Mouse (Mus musculus) inflammation-experienced regulatory T-cells, adult 6 months (primary cell): Measurements from ENCODE around the gene Slc19a2. TPM values are rescaled to one million over a fixed set of nuclear protein-coding genes. Genes with fewer than 3 reads are reported as not detected.

Experiments used
- ATAC-seq: one replicate; pipeline ENCODE4 v1.8.0; 2017
- polyA plus RNA-seq, 3 experiments: library from polyadenylated mRNA; unstranded; fragments of 100-300 nt; shearing (Covaris generic); gene quantifications; one replicate each; pipeline ENCODE4 v1.2.1; 2017

Slc19a2 gene
- polyA plus RNA-seq, 3 experiments from 2014 or later = 1.3 to 2.1 (median 1.6) TPM

DNA sequence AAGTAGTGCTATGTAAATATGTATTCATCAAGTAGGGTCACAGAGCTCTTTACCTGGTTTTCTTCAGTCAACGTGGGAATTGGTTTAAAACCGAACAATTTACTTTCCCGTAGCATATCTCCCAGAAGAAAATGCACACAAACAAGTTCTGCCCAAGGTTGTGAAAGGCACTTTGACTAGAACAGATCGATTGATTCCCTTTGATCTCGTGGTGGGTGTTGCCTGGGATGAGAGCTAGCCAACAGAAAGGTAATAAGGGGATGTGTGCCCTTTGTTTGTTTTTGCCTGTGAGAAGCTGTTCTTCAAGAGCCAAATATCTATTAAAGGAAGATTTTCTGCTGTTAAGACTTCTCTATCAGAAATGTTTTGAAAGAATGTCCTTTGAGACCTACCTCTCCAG, 3.7 kb downstream of the Slc19a2 start:
- ATAC-seq = no peak

DNA sequence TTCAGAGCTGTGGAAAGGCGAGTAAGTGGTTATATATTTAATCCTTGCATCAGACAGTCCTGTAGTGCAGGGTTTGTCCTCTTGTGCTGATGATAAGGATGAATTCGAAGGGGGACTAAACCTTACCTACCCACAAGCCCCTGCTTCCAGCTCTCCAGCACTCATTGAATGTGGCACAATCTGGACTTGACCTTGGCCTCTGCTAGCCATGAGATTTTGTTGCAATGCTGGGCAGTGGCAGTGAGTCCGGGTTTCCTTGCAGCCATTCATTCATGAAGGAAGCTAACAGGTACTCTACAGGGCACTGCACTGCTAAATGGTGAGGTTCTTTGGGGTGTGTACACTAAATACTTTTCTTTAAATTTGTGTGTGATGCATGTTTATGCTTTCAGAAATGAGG, 6.0 kb downstream of the Slc19a2 start:
- no peak for ATAC-seq

DNA sequence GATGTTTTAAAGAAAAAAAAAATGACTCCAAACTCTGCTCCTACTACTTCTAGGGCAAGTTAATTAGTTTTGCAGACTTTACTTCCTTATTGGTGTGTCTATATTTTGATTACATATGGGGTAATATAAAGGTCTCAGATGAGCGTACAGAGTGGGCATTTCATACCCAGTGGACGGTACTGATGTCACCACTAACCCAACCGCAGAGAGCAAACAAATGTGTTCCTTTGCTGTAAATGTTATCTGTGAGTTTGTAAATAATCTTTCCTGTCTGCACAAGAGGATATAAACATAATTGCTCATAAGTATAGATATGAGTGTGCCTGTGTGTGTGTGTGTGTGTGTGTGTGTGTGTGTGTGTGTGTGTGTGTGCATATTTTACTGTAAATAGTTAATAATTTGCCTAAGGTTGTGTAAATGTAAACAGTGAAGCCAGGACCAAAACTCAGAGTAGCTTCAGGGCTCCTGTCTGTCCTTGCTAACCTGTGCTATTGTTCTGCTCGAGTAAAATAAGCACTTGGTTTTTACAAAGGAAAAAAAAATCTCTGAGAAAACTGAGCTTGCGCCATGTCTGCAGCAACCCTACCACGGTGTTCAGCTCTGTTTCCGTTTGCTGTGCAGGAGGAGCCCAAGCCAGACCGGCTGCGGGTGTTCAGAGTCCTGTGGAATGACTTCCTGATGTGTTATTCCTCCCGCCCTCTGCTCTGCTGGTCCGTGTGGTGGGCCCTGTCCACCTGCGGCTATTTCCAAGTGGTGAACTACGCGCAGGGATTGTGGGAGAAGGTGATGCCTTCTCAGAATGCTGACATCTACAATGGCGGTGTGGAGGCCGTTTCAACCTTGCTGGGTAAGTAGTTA, 11.6 kb downstream of the Slc19a2 start:
- ATAC-seq = no peak

DNA sequence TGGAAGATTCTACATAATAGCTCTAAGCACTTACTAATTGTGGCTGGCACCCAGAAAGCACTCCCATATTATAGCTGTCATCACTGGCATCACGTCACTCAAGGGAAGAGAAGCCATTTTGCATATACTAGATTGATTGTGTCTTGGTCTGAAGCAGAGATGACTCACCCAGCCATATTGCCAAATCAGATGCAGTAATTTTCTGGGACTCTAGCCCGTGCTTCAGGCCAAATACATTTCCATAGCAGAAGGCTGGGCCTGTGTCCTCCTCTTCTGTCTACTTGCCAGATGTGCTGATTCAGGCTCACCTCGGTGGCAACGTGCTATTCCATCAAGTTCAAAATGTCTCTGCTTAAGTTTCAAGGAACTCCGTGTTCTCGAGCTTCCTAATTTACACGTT, 12.7 kb downstream of the Slc19a2 start:
- no peak for ATAC-seq

DNA sequence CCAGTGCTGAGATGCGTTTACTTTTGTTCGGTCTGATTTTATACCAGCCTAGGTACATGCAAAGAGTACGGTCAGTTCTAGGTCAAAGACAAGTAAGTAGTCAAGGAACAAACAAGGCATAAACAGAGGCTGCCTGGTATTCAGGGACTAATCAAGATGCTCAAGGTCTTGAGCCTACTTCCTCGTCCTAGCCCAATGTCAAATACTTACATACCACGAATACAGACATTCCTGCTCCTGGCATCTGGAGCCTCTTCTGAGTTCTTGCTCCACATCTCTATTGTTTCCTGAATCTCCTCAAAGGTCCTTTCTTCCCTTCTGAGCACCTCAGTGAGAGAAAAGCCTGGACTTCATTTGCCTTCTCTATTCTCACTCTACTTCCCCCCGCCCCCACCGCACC, 22.1 kb downstream of the Slc19a2 start:
- ATAC-seq = no peak

DNA sequence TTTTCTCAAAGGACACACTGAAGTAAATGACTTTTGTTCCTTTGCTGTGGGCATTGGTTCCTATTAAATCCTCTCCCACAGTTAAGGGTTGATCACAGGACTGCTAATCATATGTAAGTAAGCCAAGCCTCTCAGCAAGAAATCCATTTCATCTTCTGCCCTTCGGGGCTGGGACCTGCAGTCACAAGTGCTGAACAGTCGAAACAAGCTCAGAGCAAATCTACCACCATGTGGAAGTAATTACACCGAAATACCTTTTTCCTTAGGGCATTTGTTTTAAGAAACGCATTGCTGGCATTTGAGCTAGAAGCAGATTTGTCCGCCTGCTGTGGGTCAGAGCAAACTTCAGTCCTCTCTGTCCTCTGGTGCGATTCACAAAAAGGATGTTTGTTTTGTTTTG, 24.8 kb downstream of the Slc19a2 start:
- ATAC-seq = no peak

DNA sequence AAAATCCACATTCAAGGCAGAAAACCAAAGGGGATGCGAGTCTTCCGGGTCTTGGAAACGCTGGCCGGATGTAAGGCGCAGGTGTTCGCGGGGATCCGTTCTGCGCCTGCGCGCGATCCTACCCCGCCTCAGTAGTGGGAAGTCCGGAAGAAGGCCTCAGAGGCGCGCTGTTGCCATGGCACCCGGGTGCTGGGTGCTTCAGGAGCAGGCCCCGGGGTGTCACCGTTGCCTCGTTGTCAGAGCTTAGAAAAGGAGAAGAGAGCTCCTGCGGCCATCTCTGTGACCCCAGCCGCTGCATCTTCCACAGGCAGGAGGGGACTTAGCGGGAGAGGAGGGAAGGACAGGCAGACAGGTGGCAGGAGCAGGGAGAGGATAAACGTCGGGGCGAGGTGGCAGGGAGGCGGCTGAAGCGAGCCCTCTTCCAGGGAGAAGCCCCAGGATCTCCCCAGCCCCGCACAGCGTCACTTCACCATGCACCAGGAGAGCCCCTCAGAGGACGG, 26.7 kb downstream of the Slc19a2 start, which contains the start of gene Ccdc181:
Gene Ccdc181, plus strand, starts transcription at position 131 of the 500 bp plus-strand sequence.
- peak; percentile 100 for ATAC-seq

DNA sequence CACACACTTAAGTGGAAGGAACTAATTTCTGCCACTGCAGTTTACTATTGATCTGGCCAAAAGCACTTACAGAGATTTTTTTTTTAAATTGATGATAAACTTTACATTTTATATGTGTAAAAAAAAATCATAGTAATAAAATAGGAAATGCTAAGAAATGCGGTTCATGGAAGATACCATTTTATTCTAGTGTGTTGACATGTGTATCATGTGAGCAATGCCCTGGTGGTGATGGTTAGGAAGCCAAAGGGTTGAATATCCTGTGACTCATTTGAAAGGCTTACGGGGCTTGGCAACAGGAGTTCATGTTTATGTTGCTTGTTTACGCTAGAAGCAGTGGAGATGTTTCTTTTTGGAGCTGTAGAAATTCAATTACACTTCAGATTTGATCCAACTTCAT, 27.7 kb downstream of the Slc19a2 start:
- ATAC-seq = no peak

DNA sequence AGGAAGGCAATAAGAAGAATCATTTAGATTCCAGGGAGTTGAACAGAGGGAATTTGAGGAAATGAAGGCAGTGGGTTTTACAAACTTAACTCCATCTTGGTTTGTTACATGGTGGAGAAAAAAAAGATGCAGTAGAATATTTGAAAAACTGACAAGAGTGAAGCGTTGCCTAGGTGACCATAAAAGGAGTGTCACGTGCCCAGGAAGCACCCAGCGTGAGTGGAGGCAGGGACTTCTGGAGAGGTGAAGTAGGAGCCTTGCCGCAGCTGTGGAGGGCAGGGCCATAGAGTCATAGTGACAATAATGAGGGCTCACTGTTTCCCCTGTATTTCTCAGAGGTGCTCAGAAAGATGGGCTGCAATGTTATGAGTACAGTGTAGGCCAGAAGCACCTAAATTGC, 30.5 kb downstream of the Slc19a2 start:
- ATAC-seq = no peak

DNA sequence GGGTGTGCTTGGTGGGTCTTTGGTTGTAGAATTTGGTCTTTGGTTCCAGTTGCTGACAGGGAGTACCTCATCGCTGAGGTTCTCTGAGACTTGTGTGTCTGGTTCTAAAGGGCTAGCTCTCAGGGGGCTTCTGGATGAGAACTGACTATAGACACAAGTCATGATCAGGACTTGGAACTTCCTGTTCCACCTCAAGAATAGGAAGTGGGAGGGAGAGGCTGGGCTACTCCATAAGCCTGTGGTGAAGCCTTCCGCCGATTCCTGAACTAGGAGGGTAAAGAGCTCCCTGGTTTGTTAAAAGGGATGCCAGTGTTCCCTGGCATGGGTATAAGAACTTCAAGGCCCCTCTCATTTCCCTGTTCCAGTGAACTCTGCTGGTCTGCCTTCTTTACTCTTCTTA, 35.2 kb downstream of the Slc19a2 start:
- no peak for ATAC-seq

DNA sequence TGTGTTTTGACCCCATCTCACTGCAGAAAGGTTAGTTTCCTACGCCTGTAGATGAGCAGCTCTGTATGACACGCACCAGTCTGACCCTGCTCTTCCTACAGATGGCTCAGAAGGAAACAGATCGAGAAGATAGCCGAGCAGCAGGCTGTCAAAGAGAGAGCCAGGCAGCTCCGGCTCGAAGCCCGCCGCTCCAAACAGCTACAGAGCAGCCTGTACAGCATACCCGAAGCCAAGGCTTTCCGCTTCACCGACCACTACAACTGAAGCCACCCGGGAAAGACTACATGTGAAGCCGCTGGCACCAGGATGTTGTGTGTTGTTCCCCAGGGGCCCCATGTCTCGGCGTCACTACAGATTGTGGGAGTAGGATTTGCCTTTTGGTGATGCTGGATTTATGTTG, 38.6 kb downstream of the Slc19a2 start:
- ATAC-seq = no peak

DNA sequence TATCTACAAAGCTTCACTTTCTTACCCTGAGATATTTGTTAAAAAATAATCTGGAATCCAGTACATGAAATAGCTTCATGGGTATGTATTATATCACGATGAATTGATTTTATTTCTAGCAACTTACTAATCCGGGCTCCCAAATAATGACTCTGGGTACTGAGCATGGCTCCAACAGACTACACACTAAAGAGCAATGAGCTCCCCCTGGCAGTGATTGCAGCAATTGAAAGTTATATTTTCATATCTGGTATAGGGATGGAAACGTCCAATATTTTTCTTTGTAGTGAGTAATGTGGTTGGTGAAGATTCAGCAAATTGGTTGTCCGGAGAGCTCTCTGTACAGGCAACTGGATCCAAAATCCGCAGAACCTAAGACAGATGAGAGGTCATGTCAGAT, 43.2 kb downstream of the Slc19a2 start:
- ATAC-seq = no peak

DNA sequence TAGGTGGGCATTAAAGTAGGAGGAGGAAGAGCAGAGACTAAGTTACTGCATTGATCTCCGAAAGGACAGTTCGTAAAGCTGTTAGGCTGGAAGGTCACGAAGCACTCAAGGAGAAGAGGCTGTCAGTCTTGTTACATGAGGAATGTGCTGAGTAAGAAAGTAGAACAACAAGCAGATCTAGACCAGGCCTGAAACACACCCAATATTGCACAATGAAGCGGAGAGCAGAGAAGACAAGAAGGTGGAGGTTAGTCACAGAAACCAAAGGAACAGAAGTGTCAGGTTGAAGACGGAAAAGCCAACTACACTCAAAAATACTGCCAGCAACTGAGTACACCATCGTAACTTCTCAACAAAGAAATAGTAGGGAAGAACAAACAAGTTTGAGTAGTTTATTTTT, 45.2 kb downstream of the Slc19a2 start:
- ATAC-seq = no peak

DNA sequence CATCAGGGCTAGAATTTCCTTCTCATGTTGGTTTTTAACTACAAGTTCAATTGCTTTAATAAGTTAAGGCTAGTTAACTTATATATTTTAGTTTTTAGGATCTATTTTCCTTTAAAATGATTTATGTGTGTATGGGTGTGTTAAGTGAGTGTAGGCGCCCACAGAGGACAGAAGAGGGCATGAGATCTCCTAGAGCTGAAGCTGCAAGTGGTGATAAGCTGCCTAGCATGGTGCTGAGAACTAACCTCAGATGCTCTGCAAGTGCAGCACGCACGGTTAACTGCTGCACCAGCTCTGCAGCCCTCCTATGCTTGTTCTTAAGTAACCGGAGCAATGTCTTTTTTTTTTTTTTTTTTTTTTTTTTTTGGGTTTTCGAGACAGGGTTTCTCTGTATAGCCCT, 47.6 kb downstream of the Slc19a2 start:
- ATAC-seq = no peak

DNA sequence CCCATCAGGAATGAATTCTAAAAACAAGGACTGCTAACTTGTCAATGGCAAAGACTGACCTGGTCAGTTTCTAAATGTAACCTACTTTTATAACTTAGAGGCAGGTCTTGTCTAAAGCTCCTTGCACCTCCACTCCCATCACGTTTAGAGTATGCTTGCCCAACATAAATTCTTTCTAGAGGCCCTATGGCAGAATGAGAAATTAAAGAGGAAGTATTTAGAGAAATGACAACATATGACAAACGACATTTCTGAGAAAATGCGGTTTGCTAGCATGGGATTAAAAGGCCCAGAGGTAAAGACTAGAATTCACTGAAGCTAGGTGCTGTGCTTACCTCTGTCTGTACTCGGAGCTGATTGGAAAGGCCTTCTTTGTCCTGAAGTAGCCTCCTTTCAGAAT, 53.1 kb downstream of the Slc19a2 start:
- no peak for ATAC-seq

DNA sequence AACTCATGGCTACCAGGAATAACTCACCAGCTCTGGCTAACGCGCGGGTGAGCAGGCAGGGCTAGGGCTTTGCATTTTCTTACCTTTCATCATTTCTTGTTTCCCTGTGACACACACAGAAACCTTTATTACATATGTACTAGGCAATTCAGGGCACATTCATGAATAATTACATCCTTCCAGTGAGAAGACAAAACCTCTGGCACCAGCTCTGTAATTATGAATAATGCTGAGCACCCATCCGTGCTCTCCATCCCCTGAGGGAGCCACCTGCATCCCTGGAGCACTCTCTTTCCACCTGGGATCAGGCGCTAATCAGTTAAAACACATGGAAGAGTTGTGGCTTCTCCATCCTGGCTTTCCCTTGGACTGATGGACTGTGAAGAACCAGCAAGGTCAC, 55.0 kb downstream of the Slc19a2 start, which contains the start of gene Nme7:
Gene Nme7, plus strand, starts transcription at position 301 of the 400 bp plus-strand sequence.
- ATAC-seq = no peak

DNA sequence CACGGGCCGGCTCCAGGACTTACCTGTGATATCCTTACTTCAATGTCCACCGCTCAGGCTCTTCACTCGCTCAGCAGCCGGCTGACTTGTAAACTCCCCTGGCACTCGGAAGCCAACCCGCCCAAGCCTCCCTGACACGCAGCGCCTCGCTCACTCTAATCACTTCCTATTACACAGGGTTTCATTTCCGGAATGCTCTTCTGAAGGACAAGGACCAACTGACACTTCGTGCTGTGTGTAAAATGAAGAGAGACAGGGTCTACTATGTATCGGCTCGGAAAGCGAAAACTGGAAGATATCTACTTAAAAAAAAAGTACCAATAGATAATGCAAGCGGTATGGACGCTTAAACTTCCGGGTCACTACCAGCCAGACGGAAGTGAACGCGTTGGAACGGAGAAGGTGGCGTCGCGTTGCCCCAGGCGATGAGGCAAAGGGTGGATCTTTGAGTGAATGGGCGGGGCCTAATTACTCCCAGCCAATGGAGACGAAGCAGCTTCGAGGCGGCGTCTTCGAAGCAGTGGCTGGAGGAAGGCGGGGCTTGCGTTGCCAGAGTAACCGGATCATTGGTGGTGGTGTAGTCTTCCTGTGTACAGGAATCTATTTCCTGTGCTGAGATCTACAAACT, 58.4 kb downstream of the Slc19a2 start, which contains the start of gene Blzf1:
Gene Blzf1, minus strand, starts transcription at position 366 of the 628 bp plus-strand sequence.
- ATAC-seq = peak; percentile 99

DNA sequence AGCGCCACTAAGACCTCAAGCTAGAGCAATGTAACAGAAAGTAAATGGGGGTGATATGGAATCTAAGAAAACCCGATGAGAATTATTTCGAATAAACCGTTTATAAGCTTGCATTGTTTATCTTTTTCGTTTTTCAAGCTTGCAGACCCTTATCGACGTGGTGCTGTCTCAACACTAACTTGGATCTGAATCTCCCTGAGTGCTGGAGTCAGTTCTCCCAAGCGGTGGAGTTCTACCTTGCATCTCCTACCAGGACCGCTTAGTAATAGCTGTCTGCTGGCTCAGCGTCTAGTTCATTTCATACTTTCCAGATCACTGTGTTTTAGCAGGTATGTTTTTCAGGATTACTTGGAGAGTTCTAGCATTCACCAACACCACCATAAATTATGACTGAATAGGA, 59.1 kb downstream of the Slc19a2 start:
- ATAC-seq = no peak

DNA sequence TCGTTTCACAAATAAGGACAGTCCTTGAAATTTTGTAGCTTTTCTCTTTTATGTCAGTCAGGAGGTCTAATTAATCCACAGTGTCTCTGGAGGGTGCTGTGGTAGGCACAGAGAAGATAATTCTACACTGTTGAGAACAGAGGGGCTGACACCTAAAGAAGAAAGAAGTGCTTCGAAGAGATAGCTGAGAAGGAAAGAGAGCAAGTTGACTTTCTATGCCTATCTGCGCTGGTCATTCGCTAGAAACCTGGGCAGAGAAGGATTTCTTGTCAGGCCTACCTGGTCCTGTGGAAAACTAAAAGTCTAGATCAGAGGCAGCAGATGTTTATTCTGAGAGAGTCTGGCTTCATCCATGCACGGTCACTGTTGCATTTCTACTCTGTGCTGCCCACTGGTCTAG, 65.2 kb downstream of the Slc19a2 start:
- ATAC-seq = no peak
